Mouse (Mus musculus): ENCODE measurements at regions not wholly inside any gene's neighbourhood (a gene's known extent, or its start where the extent isn't known, plus 50 kb on each side); places are given as distances from the start of the nearest gene placed in this dataset.

GRCm38 (mm10) chr12:36945964-36946363 is 162.4 kb upstream of the Meox2 start:
- Histone ChIP-seq H3K9ac (ENCODE audit: control insufficient read depth, low read depth, low read length, poor library complexity, severe bottlenecking) (no peak overlapping the region), H3K9me3 (replicated peaks; ENCODE audit: insufficient read depth, low read length) (no peaks in the 10 kb centered on the region), H3K36me3 (ENCODE audit: control insufficient read depth in 1 of 2, insufficient read depth in 2 of 2, low read length in 2 of 2) (no peaks in the 10 kb centered on the region), H3K4me1 (ENCODE audit: control insufficient read depth in 1 of 2, insufficient read depth in 2 of 2, low read length in 2 of 2) (no peaks in the 10 kb centered on the region), H3K27ac (ENCODE audit: control insufficient read depth, low read depth, low read length) (no peak overlapping the region), H3K27me3 (ENCODE audit: control insufficient read depth in 1 of 2, insufficient read depth in 2 of 2, low read length in 2 of 2) (no peaks in the 10 kb centered on the region), H3K4me3 (ENCODE audit: control insufficient read depth in 1 of 2, insufficient read depth in 1 of 2, low read depth in 2 of 2, low read length in 2 of 2) (no peak overlapping the region), H3K79me2 (ENCODE audit: control insufficient read depth, insufficient read depth, low read length, poor library complexity) (no peaks in the 10 kb centered on the region)
- no peak for DNase-seq (ENCODE audit: low read depth, low spot score)
- TF ChIP-seq ZC3H11A (IDR thresholded peaks at IDR 0.05; ENCODE audit: low read depth, low read length) (no peak), TBP (IDR thresholded peaks at IDR 0.05; ENCODE audit: low read depth, low read length) (no peak), TCF12 (IDR thresholded peaks at IDR 0.05; ENCODE audit: low read depth, low read length) (no peak), MYC (IDR thresholded peaks at IDR 0.05; ENCODE audit: low read depth, low read length) (no peak), MYB (IDR thresholded peaks at IDR 0.05; ENCODE audit: low read depth, low read length) (no peak), MAZ (IDR thresholded peaks at IDR 0.05; ENCODE audit: low read depth, low read length) (no peak), POLR2A (IDR thresholded peaks at IDR 0.05; ENCODE audit: control insufficient read depth in 1 of 2, insufficient read depth in 1 of 2, low read depth in 1 of 2, low read length in 2 of 2, poor library complexity in 1 of 2) (no peak), TAL1 (IDR thresholded peaks at IDR 0.05; ENCODE audit: low read length) (no peak), ZNF384 (IDR thresholded peaks at IDR 0.05; ENCODE audit: low read depth, low read length) (no peak), EP300 (IDR thresholded peaks at IDR 0.05; ENCODE audit: low read depth in 1 of 2, low read length in 2 of 2) (no peak), ETS1 (IDR thresholded peaks at IDR 0.05; ENCODE audit: low read depth, low read length) (no peak), ZKSCAN1 (IDR thresholded peaks at IDR 0.05; ENCODE audit: low read depth, low read length) (no peak), CTCF (IDR thresholded peaks at IDR 0.05 in 2 of 3, conservative IDR thresholded peaks at IDR 0.05 in 1 of 3; ENCODE audit: control insufficient read depth in 1 of 3, insufficient read depth in 1 of 3, low read depth in 2 of 3, low read length in 3 of 3, poor library complexity in 1 of 3, severe bottlenecking in 1 of 3) (no peak)

DNA sequence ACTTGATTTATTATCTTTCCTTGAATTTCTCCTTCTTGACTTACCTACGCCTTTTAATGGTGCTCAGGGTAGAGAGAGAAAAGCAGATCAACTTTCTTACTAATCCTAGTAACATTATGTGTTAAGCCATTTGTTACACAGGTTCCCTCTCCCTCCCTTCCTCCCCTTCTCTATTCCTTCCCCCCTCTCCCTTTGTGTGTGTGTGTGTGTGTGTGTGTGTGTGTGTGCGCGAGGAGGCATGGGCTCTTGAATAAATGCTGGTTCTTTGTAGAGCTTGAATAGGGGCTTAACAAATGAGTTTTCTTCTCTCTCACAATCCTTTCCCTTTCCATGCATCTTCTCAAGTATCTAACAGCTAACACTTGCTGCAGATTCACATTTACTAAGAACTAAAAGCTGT is 160.4 kb upstream of the Meox2 start:
- Histone ChIP-seq H3K27me3 (ENCODE audit: control insufficient read depth in 1 of 2, insufficient read depth in 2 of 2, low read length in 2 of 2) (no peaks in the 10 kb centered on the region), H3K9ac (ENCODE audit: control insufficient read depth, low read depth, low read length, poor library complexity, severe bottlenecking) (no peak overlapping the region), H3K79me2 (ENCODE audit: control insufficient read depth, insufficient read depth, low read length, poor library complexity) (no peaks in the 10 kb centered on the region), H3K27ac (ENCODE audit: control insufficient read depth, low read depth, low read length) (no peak overlapping the region), H3K9me3 (replicated peaks; ENCODE audit: insufficient read depth, low read length) (no peaks in the 10 kb centered on the region), H3K4me1 (ENCODE audit: control insufficient read depth in 1 of 2, insufficient read depth in 2 of 2, low read length in 2 of 2) (no peaks in the 10 kb centered on the region), H3K4me3 (ENCODE audit: control insufficient read depth in 1 of 2, insufficient read depth in 1 of 2, low read depth in 2 of 2, low read length in 2 of 2) (no peak overlapping the region), H3K36me3 (ENCODE audit: control insufficient read depth in 1 of 2, insufficient read depth in 2 of 2, low read length in 2 of 2) (no peaks in the 10 kb centered on the region)
- TF ChIP-seq POLR2AphosphoS5 (IDR thresholded peaks at IDR 0.05; ENCODE audit: borderline replicate concordance, low read depth, low read length) (no peak), TAL1 (IDR thresholded peaks at IDR 0.05; ENCODE audit: low read length) (no peak), MEF2A (IDR thresholded peaks at IDR 0.05; ENCODE audit: extremely low read depth, insufficient replicate concordance, low read depth, low read length, poor library complexity, severe bottlenecking) (no peak), ZNF384 (IDR thresholded peaks at IDR 0.05; ENCODE audit: low read depth, low read length) (no peak), GABPA (IDR thresholded peaks at IDR 0.05; ENCODE audit: low read depth, low read length) (no peak)
- DNase-seq (ENCODE audit: low read depth, low spot score) = no peak
